Mouse (Mus musculus): ENCODE data around the gene Ptprn2.

DNA sequence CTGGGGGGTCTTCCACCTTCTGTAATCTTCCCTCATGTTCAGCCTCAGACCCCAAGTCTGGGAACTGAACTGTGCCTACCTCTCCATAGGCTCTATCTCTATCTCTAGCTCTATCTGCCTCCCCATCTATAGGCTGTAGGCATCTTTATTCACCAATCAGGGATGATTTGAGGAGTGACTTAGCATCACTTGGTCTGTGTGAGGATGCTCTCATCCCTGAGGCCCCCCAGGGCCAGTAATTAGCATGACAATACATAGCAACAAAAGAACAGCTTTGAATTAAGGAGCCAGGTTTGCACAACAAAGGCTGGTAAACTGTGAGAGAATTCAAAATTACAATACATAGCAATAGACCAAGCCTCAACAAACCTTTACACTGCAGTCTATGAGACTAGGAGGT lies 749.6 kb downstream of the Ptprn2 start:
- TF ChIP-seq CTCF (IDR thresholded peaks at IDR 0.05; ENCODE audit: low read depth, low read length) (no peak), TAL1 (conservative IDR thresholded peaks at IDR 0.05; ENCODE audit: low read depth, low read length) (no peak), GATA1 (IDR thresholded peaks at IDR 0.05; ENCODE audit: borderline replicate concordance, low read length) (no peak)
